In genomic region chr3:101881721-101882120, GRCm38 (mm10) we compare ENCODE assay signal across 27 mouse cellular contexts. TPM values are rescaled to one million over a fixed set of nuclear protein-coding genes. Genes with fewer than 3 reads are reported as not detected.
"Had no signal": no experiment of that assay in that cellular context is flagged by ENCODE, and none has a peak within 500 bp of the region (broad histone marks: within the 10 kb centered on the region; RNA-seq: fewer than 3 reads in every experiment).

No protein-coding gene starts in this region.

- ATAC-seq: intestine, embryonic 15.5 days; midbrain, embryonic 13.5 days; midbrain, embryonic 16.5 days had no signal

- H3K9me3 ChIP-seq: intestine, embryonic 15.5 days; kidney, embryonic 15.5 days; limb, embryonic 10.5 days; limb, embryonic 13.5 days; liver, embryonic 15.5 days; megakaryocyte, embryonic 14.5 days; midbrain, embryonic 10.5 days; midbrain, embryonic 13.5 days; neural tube, embryonic 13.5 days had no signal

- H3K4me3 ChIP-seq: intestine, embryonic 15.5 days; kidney, embryonic 15.5 days; limb, embryonic 10.5 days; limb, embryonic 13.5 days; liver, embryonic 15.5 days; megakaryocyte, embryonic 14.5 days; midbrain, embryonic 10.5 days; midbrain, embryonic 13.5 days; myocyte; neural tube, embryonic 13.5 days had no signal

- H3K4me1 ChIP-seq: intestine, embryonic 15.5 days; liver, embryonic 15.5 days had no signal

- H3K27me3 ChIP-seq: intestine, embryonic 15.5 days; kidney, embryonic 15.5 days; limb, embryonic 13.5 days; liver, embryonic 15.5 days; megakaryocyte, embryonic 14.5 days; midbrain, embryonic 13.5 days; neural tube, embryonic 13.5 days had no signal

- H3K27ac ChIP-seq: intestine, embryonic 15.5 days; kidney, embryonic 15.5 days; limb, embryonic 10.5 days; limb, embryonic 13.5 days; liver, embryonic 15.5 days; midbrain, embryonic 10.5 days; midbrain, embryonic 13.5 days; neural tube, embryonic 13.5 days; stomach, postnatal 0 days had no signal

- DNase-seq: kidney, adult 11 months; kidney, adult 8-10 months; kidney, postnatal 10 days; kidney, postnatal 4 days; liver; lung, embryonic 14.5 days; lung, postnatal 10 days; lung, postnatal 36 days; right cerebral cortex, postnatal 4 days; thymus, adult 2 months; thymus, postnatal 14 days; thymus, postnatal 4 days had no signal

- H3K4me2 ChIP-seq: intestine, embryonic 15.5 days; kidney, embryonic 15.5 days; limb, embryonic 13.5 days; liver, embryonic 15.5 days; lung, embryonic 14.5 days; midbrain, embryonic 13.5 days; neural tube, embryonic 13.5 days had no signal

- H3K36me3 ChIP-seq: intestine, embryonic 15.5 days; liver, embryonic 15.5 days had no signal

- H3K9ac ChIP-seq: intestine, embryonic 15.5 days; kidney, embryonic 15.5 days; limb, embryonic 13.5 days; liver, embryonic 15.5 days; lung, embryonic 14.5 days; midbrain, embryonic 13.5 days; neural tube, embryonic 13.5 days had no signal

RNA-seq across cellular contexts. Expression of gene Mab21l3, which starts 33.0 kb away (rescaled TPM):
- total RNA-seq: layer of hippocampus, adult 18-20 months; monocyte, adult 5-6 weeks; neutrophil, adult 5-6 weeks had no signal
- polyA plus RNA-seq: liver, embryonic 15.5 days had no signal
